ENCODE assay signal across 9 mouse cellular contexts in genomic region chr10:87494596-87494995, GRCm38 (mm10). TPM values are rescaled to one million over a fixed set of nuclear protein-coding genes. Genes with fewer than 3 reads are reported as not detected.
A peak's percentile ranks its signal among the peaks of the same experiment; 100 is the strongest.
DNase-seq lines count a peak whose midpoint lies in the region; ATAC-seq and TF ChIP-seq lines count a peak whose summit lies in the region.
"Had no signal": no experiment of that assay in that cellular context is flagged by ENCODE, and none has a peak within 500 bp of the region (broad histone marks: within the 10 kb centered on the region; RNA-seq: fewer than 3 reads in every experiment).

No protein-coding gene starts in this region.

- no peaks in the 10 kb centered on the region for H3K36me3 ChIP-seq in E14TG2a.4 (ENCODE audit: insufficient read depth, low read length)
- H3K36me3 ChIP-seq in forebrain, embryonic 10.5 days (replicated peaks) = no peaks in the 10 kb centered on the region

- peak overlapping the region; percentile 91 for H3K27ac ChIP-seq in forebrain, embryonic 10.5 days

- WGBS in forebrain, embryonic 10.5 days = 1% methylated on average over 18 of the region's 18 CpGs

- intact Hi-C loops in heart, postnatal 10 days (cut with DNase I) = no loop called here

- no peaks in the 10 kb centered on the region for H3K9me3 ChIP-seq in E14TG2a.4 (ENCODE audit: low read length)
- peaks cover 7% of the 10 kb centered on the region; the same call in 1 of the 2 replicates for H3K9me3 ChIP-seq in forebrain, embryonic 10.5 days

- TF ChIP-seq CTCF in E14TG2a.4 (conservative IDR thresholded peaks at IDR 0.05; ENCODE audit: low read length) = no peak

- H3K27me3 ChIP-seq in E14TG2a.4 (ENCODE audit: insufficient read depth, low read length) = peaks cover 82% of the 10 kb centered on the region
- H3K27me3 ChIP-seq in forebrain, embryonic 10.5 days (ENCODE audit: poor library complexity, severe bottlenecking) = peaks cover 98% of the 10 kb centered on the region

- H3K4me3 ChIP-seq in E14TG2a.4 (replicated peaks; ENCODE audit: low read length) = peak overlapping the region; percentile 78
- peak overlapping the region; percentile 80 for H3K4me3 ChIP-seq in forebrain, embryonic 10.5 days

- DNase-seq in MN1 (ENCODE audit: low spot score) = peak; percentile 48
- DNase-seq in forebrain, embryonic 10.5 days (ENCODE audit: extremely low spot score, low spot score) = peak; percentile 46
- peak; percentile 66 to 72 for DNase-seq in heart, postnatal 10 days
- peak; percentile 33 to 72 for DNase-seq in kidney, postnatal 36 days
- DNase-seq in neural tube, embryonic 10.5 days (ENCODE audit: extremely low spot score, low spot score) = peak; percentile 57
- DNase-seq in thymus, adult 18-20 months = no peak

- peaks cover 21% of the 10 kb centered on the region for H3K4me1 ChIP-seq in E14TG2a.4 (replicated peaks; ENCODE audit: low read depth, low read length)
- H3K4me1 ChIP-seq in forebrain, embryonic 10.5 days = peaks cover 59% of the 10 kb centered on the region

- no peak for ATAC-seq in activated CD4-positive, CD25-positive, alpha-beta regulatory T cell, adult 4 months

RNA-seq across cellular contexts. Expression of gene Ascl1, which starts 1.1 kb away (rescaled TPM):
- 15.6 and 17.3 TPM in 2 replicates for polyA plus RNA-seq in forebrain, embryonic 10.5 days (2016; fragmentation: Nextera tagmentation; extraction: Ambion mirVana)
- total RNA-seq in heart, postnatal 10 days (2021) = not detected
- polyA plus RNA-seq in activated CD4-positive, CD25-positive, alpha-beta regulatory T cell, adult 4 months (2017; shearing (Covaris generic)) = not detected

RNA-seq across cellular contexts. Expression of gene Pah, which starts 27.0 kb away (rescaled TPM):
- polyA plus RNA-seq in forebrain, embryonic 10.5 days (2016; fragmentation: Nextera tagmentation; extraction: Ambion mirVana) = not detected in 2 replicates
- total RNA-seq in heart, postnatal 10 days (2021) = not detected
- not detected for polyA plus RNA-seq in activated CD4-positive, CD25-positive, alpha-beta regulatory T cell, adult 4 months (2017; shearing (Covaris generic))
- total RNA-seq: layer of hippocampus, adult 8-10 months had no signal

Comparison
In these comparisons a context has a peak if more than half of its experiments do, and no peak if none do; other contexts are left out.
1. DNase-seq: peak in MN1 (single experiment), forebrain, embryonic 10.5 days (single experiment), heart, postnatal 10 days (2 of 2), kidney, postnatal 36 days (2 of 2) and neural tube, embryonic 10.5 days (single experiment); none in thymus, adult 18-20 months (0 of 2).
2. RNA of gene Ascl1, which starts 1.1 kb away (polyA plus RNA-seq): 15.6 to 17.3 TPM in forebrain, embryonic 10.5 days; not detected in activated CD4-positive, CD25-positive, alpha-beta regulatory T cell, adult 4 months; every median in the first group is over 10 times any median in the second.